Mouse (Mus musculus): ENCODE measurements around the gene Scd3. TPM values are rescaled to one million over a fixed set of nuclear protein-coding genes. Genes with fewer than 3 reads are reported as not detected.

Scd3 gene
- polyA plus RNA-seq, 1 experiment from 2014 or later = 0.97 TPM

DNA sequence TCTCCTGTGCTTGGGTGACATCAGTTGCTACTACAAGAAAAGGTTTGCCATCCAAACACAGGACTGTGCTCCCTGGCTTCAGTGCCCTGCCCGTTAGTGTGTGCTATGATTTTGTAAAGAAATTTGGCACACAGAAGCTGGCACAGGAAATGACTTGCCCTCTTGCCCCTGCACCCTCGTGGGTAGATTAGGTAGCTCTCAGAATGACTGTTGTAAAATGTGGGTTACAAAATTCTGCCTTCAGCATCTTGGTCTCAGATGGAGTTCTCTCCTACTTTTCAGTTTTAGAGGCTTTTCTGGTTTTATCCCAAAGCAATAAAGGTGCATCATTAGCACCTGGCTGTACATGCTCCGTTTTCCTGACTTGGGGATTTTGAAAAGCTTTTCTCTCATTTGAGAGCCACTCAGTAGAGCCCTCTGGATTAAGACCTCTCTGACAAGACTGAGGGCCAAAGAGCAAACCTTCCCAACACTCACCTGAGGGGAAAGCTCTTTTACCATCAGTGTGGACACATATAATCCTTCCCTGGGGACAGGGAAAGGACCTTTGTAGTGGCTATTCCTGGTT, 15.0 kb downstream of the Scd3 start:
- no peak for ATAC-seq (ENCODE audit: insufficient number of reproducible peaks, insufficient read depth, low FRiP score, low read depth)
- Histone ChIP-seq H3K27me3 (ENCODE audit: control insufficient read depth, insufficient read depth, low read length) (no peaks in the 10 kb centered on the region), H3K4me3 (ENCODE audit: low read depth, low read length) (no peak overlapping the region), H3K4me1 (ENCODE audit: control insufficient read depth, insufficient read depth, low read length) (no peaks in the 10 kb centered on the region), H3K9ac (replicated peaks; ENCODE audit: low read depth, low read length) (no peak overlapping the region), H3K27ac (ENCODE audit: low read length) (no peak overlapping the region), H3K9me3 (ENCODE audit: control insufficient read depth, low read depth, low read length) (no peaks in the 10 kb centered on the region), H3K36me3 (ENCODE audit: control insufficient read depth, insufficient read depth, low read length) (no peaks in the 10 kb centered on the region), H3K4me2 (replicated peaks; ENCODE audit: low read depth, low read length) (no peak overlapping the region)
- WGBS = 64% methylated on average over 3 of the region's 3 CpGs

- H3K4me1 ChIP-seq (ENCODE audit: control insufficient read depth, insufficient read depth, low read length) = no peaks in the 10 kb centered on the region
- no peak overlapping the region for H3K9ac ChIP-seq (replicated peaks; ENCODE audit: low read depth, low read length)
- ATAC-seq (ENCODE audit: insufficient number of reproducible peaks, insufficient read depth, low FRiP score, low read depth) = no peak
- 85% methylated on average over 5 of the region's 5 CpGs for WGBS
- no peaks in the 10 kb centered on the region for H3K9me3 ChIP-seq (ENCODE audit: control insufficient read depth, low read depth, low read length)
- no peak overlapping the region for H3K27ac ChIP-seq (ENCODE audit: low read length)
- H3K36me3 ChIP-seq (ENCODE audit: control insufficient read depth, insufficient read depth, low read length) = no peaks in the 10 kb centered on the region
- no peak overlapping the region for H3K4me2 ChIP-seq (replicated peaks; ENCODE audit: low read depth, low read length)
- no peaks in the 10 kb centered on the region for H3K27me3 ChIP-seq (ENCODE audit: control insufficient read depth, insufficient read depth, low read length)
- no peak overlapping the region for H3K4me3 ChIP-seq (ENCODE audit: low read depth, low read length)
These were observed 22.7 kb downstream of the Scd3 start for GRCm38 (mm10) chr19:44225728-44226127.

DNA sequence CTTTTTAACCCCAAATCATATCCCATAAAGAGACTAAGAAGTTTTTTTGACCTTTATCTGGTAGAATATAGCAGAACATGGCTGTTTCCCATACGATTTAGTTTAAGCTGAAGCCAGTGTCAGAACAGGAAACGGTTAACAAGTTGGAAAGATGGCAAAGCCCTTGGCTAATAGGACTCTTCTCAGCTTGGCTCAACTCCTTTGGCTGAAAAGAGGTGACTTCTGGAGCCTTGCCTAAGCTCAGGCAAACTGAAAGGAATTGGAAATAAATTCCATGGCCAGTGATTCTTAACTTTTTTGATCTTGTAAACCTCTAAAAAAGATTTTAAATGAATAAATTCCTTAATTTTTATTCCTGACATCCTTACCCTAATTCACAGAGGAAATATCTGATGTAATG, 26.7 kb downstream of the Scd3 start:
- H3K27me3 ChIP-seq (ENCODE audit: control insufficient read depth, insufficient read depth, low read length) = no peaks in the 10 kb centered on the region
- no peak overlapping the region for H3K9ac ChIP-seq (replicated peaks; ENCODE audit: low read depth, low read length)
- no peak overlapping the region for H3K27ac ChIP-seq (ENCODE audit: low read length)
- no peaks in the 10 kb centered on the region for H3K4me1 ChIP-seq (ENCODE audit: control insufficient read depth, insufficient read depth, low read length)
- H3K4me3 ChIP-seq (ENCODE audit: low read depth, low read length) = no peak overlapping the region
- no peak overlapping the region for H3K4me2 ChIP-seq (replicated peaks; ENCODE audit: low read depth, low read length)
- no peaks in the 10 kb centered on the region for H3K9me3 ChIP-seq (ENCODE audit: control insufficient read depth, low read depth, low read length)
- ATAC-seq (ENCODE audit: insufficient number of reproducible peaks, insufficient read depth, low FRiP score, low read depth) = no peak
- no peaks in the 10 kb centered on the region for H3K36me3 ChIP-seq (ENCODE audit: control insufficient read depth, insufficient read depth, low read length)
- WGBS = 69% methylated on average over 2 of the region's 2 CpGs

DNA sequence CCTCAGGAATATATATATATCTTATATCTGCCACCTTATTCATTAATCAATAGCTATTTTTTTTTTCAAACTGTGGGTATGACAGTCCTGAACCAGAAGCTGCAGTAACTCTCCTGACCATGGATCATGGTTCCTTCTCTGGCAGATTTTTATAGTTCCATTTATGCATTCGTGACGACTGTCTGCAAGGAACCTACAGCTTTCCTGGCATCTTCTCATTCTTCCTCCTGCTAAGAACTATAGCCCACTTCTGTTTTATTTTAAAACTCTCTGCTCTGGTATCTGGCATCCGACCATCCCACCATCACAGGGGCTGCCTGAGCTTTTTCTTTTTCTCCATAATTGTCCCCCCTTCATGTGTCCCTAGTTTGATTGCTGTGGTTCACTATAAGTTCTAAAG, 27.1 kb downstream of the Scd3 start:
- Histone ChIP-seq H3K27ac (ENCODE audit: low read length) (no peak overlapping the region), H3K4me1 (ENCODE audit: control insufficient read depth, insufficient read depth, low read length) (no peaks in the 10 kb centered on the region), H3K4me2 (replicated peaks; ENCODE audit: low read depth, low read length) (no peak overlapping the region), H3K9me3 (ENCODE audit: control insufficient read depth, low read depth, low read length) (no peaks in the 10 kb centered on the region), H3K27me3 (ENCODE audit: control insufficient read depth, insufficient read depth, low read length) (no peaks in the 10 kb centered on the region), H3K4me3 (ENCODE audit: low read depth, low read length) (no peak overlapping the region), H3K9ac (replicated peaks; ENCODE audit: low read depth, low read length) (no peak overlapping the region), H3K36me3 (ENCODE audit: control insufficient read depth, insufficient read depth, low read length) (no peaks in the 10 kb centered on the region)
- no peak for ATAC-seq (ENCODE audit: insufficient number of reproducible peaks, insufficient read depth, low FRiP score, low read depth)
- 81% methylated on average over 3 of the region's 3 CpGs for WGBS

DNA sequence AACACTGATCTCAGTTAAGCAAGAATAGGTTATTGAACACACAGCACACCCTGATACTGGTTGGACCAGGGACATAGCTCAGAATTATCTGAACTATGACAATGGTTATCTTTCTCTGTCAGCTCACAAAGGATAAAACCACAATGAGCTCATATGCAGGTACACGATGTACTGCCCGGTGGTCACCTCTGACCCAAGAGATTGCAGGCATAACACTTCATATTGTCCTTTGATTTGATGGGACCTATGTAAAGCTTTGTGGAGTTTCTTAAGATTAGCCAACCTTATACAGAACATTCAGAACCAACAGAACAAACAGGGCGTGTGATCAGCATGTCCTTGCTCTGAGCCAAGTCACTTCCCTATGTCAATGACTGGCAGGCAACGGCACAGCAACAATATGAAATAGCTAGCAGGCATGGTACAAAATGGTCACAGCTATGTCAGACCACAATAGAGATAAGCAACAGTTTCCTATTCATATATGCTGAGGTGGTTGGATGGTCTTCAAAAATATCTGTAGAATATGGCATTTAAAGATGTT, 28.6 kb downstream of the Scd3 start:
- H3K27ac ChIP-seq (ENCODE audit: low read length) = no peak overlapping the region
- no peaks in the 10 kb centered on the region for H3K4me1 ChIP-seq (ENCODE audit: control insufficient read depth, insufficient read depth, low read length)
- H3K36me3 ChIP-seq (ENCODE audit: control insufficient read depth, insufficient read depth, low read length) = no peaks in the 10 kb centered on the region
- H3K4me3 ChIP-seq (ENCODE audit: low read depth, low read length) = no peak overlapping the region
- ATAC-seq (ENCODE audit: insufficient number of reproducible peaks, insufficient read depth, low FRiP score, low read depth) = no peak
- no peaks in the 10 kb centered on the region for H3K9me3 ChIP-seq (ENCODE audit: control insufficient read depth, low read depth, low read length)
- 89% methylated on average over 4 of the region's 4 CpGs for WGBS
- H3K9ac ChIP-seq (replicated peaks; ENCODE audit: low read depth, low read length) = no peak overlapping the region
- H3K27me3 ChIP-seq (ENCODE audit: control insufficient read depth, insufficient read depth, low read length) = no peaks in the 10 kb centered on the region
- H3K4me2 ChIP-seq (replicated peaks; ENCODE audit: low read depth, low read length) = no peak overlapping the region

- peak overlapping the region; percentile 43 for H3K4me2 ChIP-seq (replicated peaks; ENCODE audit: low read depth, low read length)
- H3K9ac ChIP-seq (replicated peaks; ENCODE audit: low read depth, low read length) = no peak overlapping the region
- 14% methylated on average over 19 of the region's 19 CpGs for WGBS
- no peak for ATAC-seq (ENCODE audit: insufficient number of reproducible peaks, insufficient read depth, low FRiP score, low read depth)
- peak overlapping the region; percentile 8; the same call in 1 of the 2 replicates for H3K4me3 ChIP-seq (ENCODE audit: low read depth, low read length)
- H3K9me3 ChIP-seq (ENCODE audit: control insufficient read depth, low read depth, low read length) = no peaks in the 10 kb centered on the region
- H3K27me3 ChIP-seq (ENCODE audit: control insufficient read depth, insufficient read depth, low read length) = no peaks in the 10 kb centered on the region
- no peaks in the 10 kb centered on the region for H3K4me1 ChIP-seq (ENCODE audit: control insufficient read depth, insufficient read depth, low read length)
- no peak overlapping the region for H3K27ac ChIP-seq (ENCODE audit: low read length)
- no peaks in the 10 kb centered on the region for H3K36me3 ChIP-seq (ENCODE audit: control insufficient read depth, insufficient read depth, low read length)
These were observed 34.5 kb downstream of the Scd3 start for GRCm38 (mm10) chr19:44237471-44238006.

- H3K9me3 ChIP-seq (ENCODE audit: control insufficient read depth, low read depth, low read length) = no peaks in the 10 kb centered on the region
- ATAC-seq (ENCODE audit: insufficient number of reproducible peaks, insufficient read depth, low FRiP score, low read depth) = no peak
- 73% methylated on average over 2 of the region's 2 CpGs for WGBS
- H3K27me3 ChIP-seq (ENCODE audit: control insufficient read depth, insufficient read depth, low read length) = no peaks in the 10 kb centered on the region
- no peaks in the 10 kb centered on the region for H3K4me1 ChIP-seq (ENCODE audit: control insufficient read depth, insufficient read depth, low read length)
- H3K4me2 ChIP-seq (replicated peaks; ENCODE audit: low read depth, low read length) = no peak overlapping the region
- H3K4me3 ChIP-seq (ENCODE audit: low read depth, low read length) = no peak overlapping the region
- H3K36me3 ChIP-seq (ENCODE audit: control insufficient read depth, insufficient read depth, low read length) = no peaks in the 10 kb centered on the region
- H3K27ac ChIP-seq (ENCODE audit: low read length) = no peak overlapping the region
- no peak overlapping the region for H3K9ac ChIP-seq (replicated peaks; ENCODE audit: low read depth, low read length)
These were observed 35.8 kb downstream of the Scd3 start for GRCm38 (mm10) chr19:44238906-44239305.

DNA sequence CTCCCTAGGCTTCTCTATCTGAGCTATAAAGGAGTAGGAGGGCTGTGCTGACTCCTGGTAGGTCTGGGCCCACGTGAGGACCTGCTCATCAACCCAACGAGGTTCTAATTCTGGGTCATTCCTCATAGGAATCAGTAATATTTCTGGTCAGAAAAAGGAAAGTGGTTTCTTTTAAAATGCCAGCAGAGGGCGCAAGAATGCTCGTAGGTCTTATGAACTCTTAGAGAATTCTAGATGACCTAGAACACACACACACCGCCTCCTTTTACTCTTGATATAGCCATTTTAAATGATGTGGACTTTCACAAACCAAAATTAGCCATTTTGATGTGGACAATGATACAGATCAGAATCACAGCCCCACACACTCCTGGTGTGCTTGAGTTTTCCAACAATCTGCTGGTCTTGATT, 42.7 kb downstream of the Scd3 start:
- peaks cover 30% of the 10 kb centered on the region for H3K4me1 ChIP-seq (ENCODE audit: control insufficient read depth, insufficient read depth, low read length)
- 4% methylated on average over 5 of the region's 5 CpGs for WGBS
- H3K27me3 ChIP-seq (ENCODE audit: control insufficient read depth, insufficient read depth, low read length) = no peaks in the 10 kb centered on the region
- H3K4me2 ChIP-seq (replicated peaks; ENCODE audit: low read depth, low read length) = peak overlapping the region; percentile 20
- no peaks in the 10 kb centered on the region for H3K9me3 ChIP-seq (ENCODE audit: control insufficient read depth, low read depth, low read length)
- no peak overlapping the region for H3K9ac ChIP-seq (replicated peaks; ENCODE audit: low read depth, low read length)
- no peak overlapping the region for H3K4me3 ChIP-seq (ENCODE audit: low read depth, low read length)
- no peaks in the 10 kb centered on the region for H3K36me3 ChIP-seq (ENCODE audit: control insufficient read depth, insufficient read depth, low read length)
- ATAC-seq (ENCODE audit: insufficient number of reproducible peaks, insufficient read depth, low FRiP score, low read depth) = no peak
- H3K27ac ChIP-seq (ENCODE audit: low read length) = no peak overlapping the region
